Mouse (Mus musculus): ENCODE data around the gene Abcb6.
A peak's percentile ranks its signal among the peaks of the same experiment; 100 is the strongest.

The Abcb6 gene

GRCm38 (mm10) chr1:75148727-75149126, 31.5 kb downstream of the Abcb6 start:
- DNase-seq (ENCODE audit: extremely low read depth, insufficient read length, low spot score) = no peak

DNA sequence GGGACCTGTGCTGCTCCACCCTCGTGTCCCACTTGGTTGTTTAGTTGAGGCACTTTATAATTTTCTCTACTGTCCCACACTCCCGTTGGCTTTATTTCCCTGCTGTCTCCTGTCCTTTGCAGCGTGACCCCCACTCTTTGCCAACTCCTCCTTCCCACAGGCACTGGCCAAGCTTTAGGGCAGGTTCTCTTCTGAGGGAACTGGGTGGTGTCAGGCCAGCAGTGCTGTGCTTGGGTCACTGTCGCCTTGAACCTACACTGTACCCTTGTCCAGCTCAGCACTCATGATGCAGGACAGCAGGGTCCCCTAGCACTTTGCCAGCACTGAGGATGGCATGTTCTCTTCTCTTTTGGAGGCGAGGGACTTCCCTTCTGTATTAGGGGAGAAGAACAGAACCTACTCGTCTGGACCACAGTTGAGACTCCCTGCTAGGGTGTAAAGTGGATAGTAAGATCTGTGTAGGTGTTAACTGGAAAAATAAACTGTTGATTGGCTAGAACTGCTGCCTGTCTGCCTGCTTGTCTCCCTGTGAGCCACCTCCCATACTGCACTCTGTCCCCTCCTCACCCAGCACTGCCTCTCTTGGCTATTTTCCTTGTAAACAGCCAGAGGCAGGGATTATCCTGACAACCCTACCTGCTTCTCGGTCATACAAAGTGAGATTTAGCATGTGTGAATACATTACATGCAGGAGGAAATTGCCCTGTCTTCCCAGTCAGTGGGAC, 32.6 kb downstream of the Abcb6 start:
- no peak for DNase-seq (ENCODE audit: extremely low read depth, insufficient read length, low spot score)

GRCm38 (mm10) chr1:75145589-75145988, 34.6 kb downstream of the Abcb6 start:
- DNase-seq (ENCODE audit: extremely low read depth, insufficient read length, low spot score) = no peak

GRCm38 (mm10) chr1:75142301-75143261, 37.6 kb downstream of the Abcb6 start, which contains the start of the genes Cnppd1 and Retreg2:
Gene Cnppd1 (minus strand): TSS chr1:75142711.
Gene Retreg2 (plus strand): TSS chr1:75142778.
- DNase-seq (ENCODE audit: extremely low read depth, insufficient read length, low spot score) = peak; percentile 96

- DNase-seq (ENCODE audit: extremely low read depth, insufficient read length, low spot score) = peak; percentile 86
Measured at GRCm38 (mm10) chr1:75141486-75142190, 38.6 kb downstream of the Abcb6 start.

DNA sequence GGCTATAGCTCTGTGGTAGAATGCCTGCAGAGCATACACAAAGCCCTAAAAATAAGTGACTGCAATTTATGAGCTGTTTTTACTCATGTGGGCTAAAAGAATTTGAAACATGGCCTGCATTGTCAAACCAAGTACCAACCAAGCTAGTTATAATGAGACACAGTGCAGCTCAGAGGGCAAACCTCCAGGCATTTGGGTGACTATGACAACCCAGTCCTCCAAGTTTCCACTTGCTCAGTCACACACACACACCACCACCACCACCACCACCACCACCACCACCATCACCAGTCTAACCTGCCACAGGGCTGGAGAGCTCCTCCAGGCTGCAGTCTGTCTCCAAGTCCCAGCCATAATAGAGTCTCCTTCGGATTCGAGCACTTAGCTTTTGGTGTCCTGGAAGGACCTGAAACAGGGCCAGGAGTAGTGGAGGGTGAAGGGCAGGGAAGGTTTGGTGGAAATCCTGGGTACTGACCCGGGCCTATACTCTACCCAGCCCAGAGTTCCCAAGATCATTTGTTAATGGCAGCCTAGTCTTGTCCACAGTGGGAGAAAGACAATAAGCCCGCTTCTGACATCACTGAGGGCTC, 39.5 kb downstream of the Abcb6 start:
- DNase-seq (ENCODE audit: extremely low read depth, insufficient read length, low spot score) = no peak

DNA sequence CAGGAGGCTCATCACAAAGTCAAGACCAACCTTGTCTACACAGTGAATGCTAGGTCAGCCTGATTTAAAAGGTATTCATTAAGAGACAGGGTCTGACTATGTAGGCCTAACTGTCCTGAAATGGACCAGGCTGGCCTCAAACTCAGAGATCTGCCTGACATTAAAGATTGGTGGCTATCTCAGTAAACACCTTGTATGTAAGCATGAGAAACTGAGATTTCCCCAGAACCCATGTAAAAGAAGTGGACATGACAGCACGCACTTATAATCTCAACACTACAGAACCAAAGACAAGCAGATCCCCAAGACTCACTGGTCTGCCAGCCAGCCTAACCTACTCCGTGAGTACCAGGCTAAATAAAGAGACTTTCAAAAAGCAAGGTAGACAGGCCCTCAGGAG, 41.7 kb downstream of the Abcb6 start:
- no peak for DNase-seq (ENCODE audit: extremely low read depth, insufficient read length, low spot score)

DNA sequence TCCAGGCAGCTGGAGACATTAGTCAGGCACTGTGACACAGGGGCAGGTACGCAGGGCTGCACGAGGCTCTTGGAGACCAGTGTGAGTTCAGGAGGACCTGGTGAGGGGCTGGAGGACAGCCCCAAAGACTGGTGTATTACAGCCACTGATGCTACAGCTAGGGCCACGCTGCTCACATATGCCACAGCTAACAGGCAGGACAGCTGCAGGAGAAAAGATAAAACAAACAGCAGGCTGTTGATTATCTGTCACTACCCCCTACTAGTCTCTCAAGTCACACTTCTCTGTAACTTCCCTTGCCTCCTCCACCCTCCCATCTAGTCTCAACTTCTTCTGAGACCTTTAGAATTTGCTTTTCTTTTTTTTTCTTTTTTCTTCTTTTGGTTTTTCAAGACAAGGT, 43.5 kb downstream of the Abcb6 start:
- no peak for DNase-seq (ENCODE audit: extremely low read depth, insufficient read length, low spot score)

GRCm38 (mm10) chr1:75136293-75136692, 43.9 kb downstream of the Abcb6 start:
- no peak for DNase-seq (ENCODE audit: extremely low read depth, insufficient read length, low spot score)

- DNase-seq (ENCODE audit: extremely low read depth, insufficient read length, low spot score) = no peak
Measured at GRCm38 (mm10) chr1:75133421-75134207, 46.6 kb downstream of the Abcb6 start, which contains the start of gene Slc23a3. Gene Slc23a3 (minus strand): TSS chr1:75133890.

DNA sequence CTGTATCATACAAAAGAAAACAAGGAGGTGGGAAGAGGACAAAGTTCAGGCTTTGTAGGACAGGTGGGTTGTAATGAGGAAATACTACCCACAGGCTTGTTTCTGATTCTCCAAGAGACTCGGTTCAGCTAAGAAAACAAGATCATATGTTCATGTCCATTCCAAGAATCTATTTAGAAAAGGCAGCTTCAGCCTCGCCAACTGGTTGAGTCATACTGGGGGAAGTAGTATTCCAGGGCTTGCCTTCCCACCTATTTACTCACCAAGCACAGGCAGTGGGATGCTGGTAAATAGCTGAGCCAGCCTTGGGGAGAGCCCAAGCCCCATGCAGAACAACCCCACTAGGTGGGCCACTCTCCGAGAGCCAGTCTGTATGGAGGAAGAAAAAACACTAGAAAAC, 51.6 kb downstream of the Abcb6 start:
- no peak for DNase-seq (ENCODE audit: extremely low read depth, insufficient read length, low spot score)

GRCm38 (mm10) chr1:75125418-75125817, 54.8 kb downstream of the Abcb6 start:
- no peak for DNase-seq (ENCODE audit: extremely low read depth, insufficient read length, low spot score)

DNA sequence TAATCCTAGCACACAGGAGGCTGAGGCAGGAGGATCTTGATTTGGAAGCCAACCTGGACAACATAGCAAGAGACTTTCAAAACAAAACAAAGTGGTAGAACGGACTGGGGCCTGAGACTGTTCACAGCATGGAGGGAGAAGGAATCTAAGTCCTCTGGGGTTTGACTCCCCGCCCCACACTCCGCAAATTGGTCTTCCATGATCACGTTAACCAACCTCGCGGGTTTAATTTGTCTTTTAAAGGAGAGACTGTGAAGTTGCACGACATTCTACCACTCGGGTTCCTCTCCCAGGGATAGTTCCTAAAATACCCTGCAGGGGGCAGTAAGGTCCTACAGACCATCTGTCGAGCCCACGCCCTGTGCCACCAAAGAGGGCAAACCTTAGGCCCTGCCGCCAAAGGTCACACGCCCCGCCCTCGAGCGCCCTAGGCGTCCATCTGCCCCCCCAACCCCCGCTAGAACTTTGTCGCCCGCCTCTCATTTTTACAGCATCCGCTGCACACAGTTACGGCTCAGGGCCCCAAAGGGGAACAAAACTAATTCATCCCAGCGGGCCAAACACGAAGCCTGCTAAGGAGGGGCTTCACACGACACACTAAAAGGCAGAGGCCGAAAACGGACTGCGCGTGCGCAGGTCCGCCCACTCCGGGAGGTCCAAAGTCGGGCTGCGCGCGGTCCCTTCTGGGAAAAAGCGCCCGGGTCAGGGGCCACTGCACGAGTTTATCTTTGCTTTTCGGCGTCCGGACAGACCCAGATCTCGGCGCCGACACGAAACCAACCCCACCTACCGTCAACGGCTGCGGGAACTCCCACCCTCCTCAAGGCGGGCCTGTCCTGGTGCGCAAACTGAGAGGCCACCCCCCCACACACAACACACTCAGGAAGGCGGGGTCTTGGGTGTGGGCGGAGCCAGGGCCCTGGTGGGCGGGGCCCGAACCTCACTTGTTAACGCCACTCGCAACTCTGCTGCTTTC, 55.6 kb downstream of the Abcb6 start, which contains the start of gene Nhej1:
Gene Nhej1 (minus strand): TSS at position 855 of the 976 bp plus-strand sequence.
- DNase-seq (ENCODE audit: extremely low read depth, insufficient read length, low spot score) = peak; percentile 97

GRCm38 (mm10) chr1:75122211-75122610, 58.0 kb downstream of the Abcb6 start:
- DNase-seq (ENCODE audit: extremely low read depth, insufficient read length, low spot score) = no peak
